Mouse (Mus musculus) limb, embryonic 10.5 days (tissue): ENCODE data around the gene Glb1l3. TPM values are rescaled to one million over a fixed set of nuclear protein-coding genes. Genes with fewer than 3 reads are reported as not detected.
"Not testable (repeated sequence)": the region's sequence is repeated elsewhere in the genome, so short reads cannot be mapped to it uniquely, and the experiment has no call there.

ENCODE experiments used
- DNase-seq: peaks from one replicate; pipeline ENCODE4 v3.0.0-alpha.2; 2017; ENCODE audit warnings: low spot score
- H3K27ac ChIP-seq: fragments of 300-500 bp; sonication (generic); 2 replicates; pipeline ENCODE4 v1.5.1; 2016; ENCODE audit warnings: mild to moderate bottlenecking
- H3K27me3 ChIP-seq: fragments of 300-500 bp; sonication (generic); 2 replicates; pipeline ENCODE4 v1.6.1; 2016; ENCODE audit warnings: low read depth, mild to moderate bottlenecking; ENCODE audit not compliant: poor library complexity, severe bottlenecking
- H3K36me3 ChIP-seq: fragments of 300-500 bp; sonication (generic); 2 replicates; pipeline ENCODE4 v1.6.1; 2016; ENCODE audit warnings: mild to moderate bottlenecking, moderate library complexity
- H3K4me1 ChIP-seq: fragments of 300-500 bp; sonication (generic); 2 replicates; pipeline ENCODE4 v1.6.1; 2016
- H3K4me3 ChIP-seq: fragments of 300-500 bp; sonication (generic); 2 replicates; pipeline ENCODE4 v1.5.1; 2016; ENCODE audit warnings: mild to moderate bottlenecking, moderate library complexity
- H3K9me3 ChIP-seq: fragments of 300-500 bp; sonication (generic); replicated peaks from 2 replicates; pipeline ENCODE4 v1.6.1; 2016; ENCODE audit warnings: mild to moderate bottlenecking
- WGBS: fragments of 180-500 bp; shearing (Covaris S2); methylation state at CpG from one replicate; pipeline ENCODE4 v1.1.7; 2016; 5-methylcytosine and 5-hydroxymethylcytosine counted together
- polyA plus RNA-seq: library from polyadenylated mRNA; unstranded; fragments of >200 nt; fragmentation: Nextera tagmentation; extraction: Ambion mirVana; gene quantifications from 2 replicates; pipeline ENCODE4 v1.2.1, GENCODE M21; 2016

Glb1l3 gene
- polyA plus RNA-seq: not detected in 2 replicates

DNA sequence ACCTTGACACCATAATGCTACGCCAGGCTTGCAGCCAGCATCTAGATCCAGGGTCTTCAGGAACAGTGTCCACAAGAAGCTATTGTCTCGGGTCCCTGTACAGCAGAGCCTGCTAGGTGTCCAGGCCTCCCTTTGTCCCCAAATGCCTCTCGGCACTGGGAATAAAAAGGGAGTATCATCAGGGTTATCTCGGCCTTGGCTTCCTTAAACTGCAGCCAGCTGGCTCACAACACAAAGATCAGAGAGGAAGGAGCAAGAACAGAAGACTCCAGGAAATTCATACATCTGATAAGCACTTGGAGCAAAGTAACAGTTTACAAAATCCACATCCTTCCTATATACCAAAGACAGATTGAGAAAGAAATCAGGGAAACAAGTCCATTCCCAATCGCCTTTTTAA is at the start of gene Glb1l3:
TSS of gene Glb1l3 (minus strand) at position 140 of the 400 bp plus-strand sequence.
- no peak for DNase-seq
- WGBS: 80% methylated on average over 5 of the region's 5 CpGs

DNA sequence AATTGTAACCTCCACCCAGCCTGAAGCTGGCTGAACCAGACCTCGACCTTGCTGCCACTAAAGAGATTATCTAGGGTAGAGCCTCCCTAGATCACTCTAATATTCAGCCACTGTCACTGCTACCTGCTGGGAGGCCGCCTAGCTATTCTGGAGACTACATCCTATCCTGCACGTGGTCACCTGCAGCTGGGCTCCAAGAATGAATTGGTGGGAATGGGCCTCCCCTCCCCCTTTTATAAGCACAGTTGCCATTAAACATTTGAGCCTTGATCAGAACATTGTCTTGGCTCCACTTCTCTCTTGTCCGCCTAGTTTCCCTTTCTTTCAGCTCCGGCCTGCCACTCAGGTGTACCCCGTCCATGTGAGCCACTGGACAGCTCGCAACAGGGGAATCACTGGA is 9.2 kb upstream of the Glb1l3 start:
- H3K4me3 ChIP-seq, H3K9me3 ChIP-seq, H3K36me3 ChIP-seq, DNase-seq, H3K4me1 ChIP-seq, H3K27me3 ChIP-seq, H3K27ac ChIP-seq: not testable (repeated sequence)
- 80% methylated on average over 7 of the region's 7 CpGs for WGBS

More for the DNA sequence above, at the start of gene Glb1l3:
- Histone ChIP-seq H3K4me3 (no peak within 1 kb of the TSS), H3K9me3 (no peaks in the 10 kb centered on the region), H3K4me1 (no peaks in the 10 kb centered on the region), H3K27ac (no peak within 1 kb of the TSS), H3K36me3 (no peaks in the 10 kb centered on the region), H3K27me3 (no peaks in the 10 kb centered on the region)

DNA sequence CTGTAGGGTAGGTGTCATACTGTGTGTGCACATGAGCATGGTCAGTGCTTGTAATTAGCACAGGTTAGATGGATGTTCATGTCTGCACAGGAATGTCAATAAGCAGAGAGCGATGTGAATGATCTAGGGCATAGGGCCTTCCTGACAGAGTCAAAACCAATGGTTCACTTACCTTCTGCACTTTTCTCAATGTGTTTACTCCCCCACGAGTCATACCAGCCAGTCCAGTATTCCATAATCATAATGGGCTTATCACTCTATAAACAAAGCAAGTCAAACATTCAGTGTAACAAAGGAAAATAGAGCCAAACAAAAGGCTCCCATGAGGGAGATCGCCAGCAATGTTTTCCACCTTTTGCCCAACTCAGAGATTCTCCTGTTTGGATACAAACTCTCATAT is 29.6 kb downstream of the Glb1l3 start:
- DNase-seq: no peak
- no peaks in the 10 kb centered on the region for H3K9me3 ChIP-seq
- no peak overlapping the region for H3K27ac ChIP-seq
- H3K4me1 ChIP-seq: no peaks in the 10 kb centered on the region
- no peak overlapping the region for H3K4me3 ChIP-seq
- 86% methylated on average over 3 of the region's 3 CpGs for WGBS
- no peaks in the 10 kb centered on the region for H3K27me3 ChIP-seq
- H3K36me3 ChIP-seq: no peaks in the 10 kb centered on the region

DNA sequence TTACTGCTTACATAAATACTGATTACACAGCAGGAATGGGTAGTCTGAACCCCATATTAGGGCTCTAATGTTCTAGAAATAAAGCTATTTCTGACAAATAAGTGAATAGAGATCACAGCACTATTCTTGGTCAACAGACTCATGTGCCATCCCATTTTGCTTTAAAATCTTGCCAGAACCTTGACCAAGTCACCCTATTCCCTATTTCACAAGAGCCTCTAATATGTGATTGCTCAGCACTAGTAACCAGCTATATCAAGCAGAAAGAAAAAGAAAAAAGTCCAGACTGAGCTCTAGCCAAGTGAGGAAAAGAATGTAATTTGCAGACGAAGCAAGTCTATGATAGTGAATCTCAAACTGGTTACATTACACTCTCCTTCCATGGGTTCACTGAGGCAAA is 40.7 kb downstream of the Glb1l3 start:
- Histone ChIP-seq H3K4me1 (no peaks in the 10 kb centered on the region), H3K27ac (no peak overlapping the region), H3K36me3 (no peaks in the 10 kb centered on the region), H3K9me3 (no peaks in the 10 kb centered on the region), H3K4me3 (no peak overlapping the region), H3K27me3 (no peaks in the 10 kb centered on the region)
- no peak for DNase-seq
- 92% methylated on average over 1 of the region's 1 CpGs for WGBS

DNA sequence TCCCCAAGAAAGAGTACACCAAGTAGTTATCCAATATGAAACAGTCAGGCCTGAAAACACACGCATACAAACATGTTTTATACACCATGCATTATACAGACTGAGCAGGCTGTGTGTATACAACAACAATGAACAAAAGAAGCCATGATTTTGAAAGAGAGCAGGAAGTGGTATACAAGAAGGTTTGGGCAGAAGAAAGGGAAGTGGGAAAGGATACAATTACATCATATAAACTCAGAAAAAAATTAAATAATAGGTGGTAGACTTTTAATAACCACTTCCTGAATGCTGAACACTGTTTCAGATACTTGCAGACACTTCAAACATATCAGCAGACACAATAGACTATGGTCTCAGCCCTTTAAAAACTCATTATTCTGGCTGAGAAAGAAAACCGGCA is 52.0 kb downstream of the Glb1l3 start:
- Histone ChIP-seq H3K4me3 (no peak overlapping the region), H3K9me3 (no peaks in the 10 kb centered on the region), H3K4me1 (peaks cover 7% of the 10 kb centered on the region), H3K27ac (no peak overlapping the region), H3K36me3 (no peaks in the 10 kb centered on the region), H3K27me3 (no peaks in the 10 kb centered on the region)
- no peak for DNase-seq
- 90% methylated on average over 2 of the region's 2 CpGs for WGBS

DNA sequence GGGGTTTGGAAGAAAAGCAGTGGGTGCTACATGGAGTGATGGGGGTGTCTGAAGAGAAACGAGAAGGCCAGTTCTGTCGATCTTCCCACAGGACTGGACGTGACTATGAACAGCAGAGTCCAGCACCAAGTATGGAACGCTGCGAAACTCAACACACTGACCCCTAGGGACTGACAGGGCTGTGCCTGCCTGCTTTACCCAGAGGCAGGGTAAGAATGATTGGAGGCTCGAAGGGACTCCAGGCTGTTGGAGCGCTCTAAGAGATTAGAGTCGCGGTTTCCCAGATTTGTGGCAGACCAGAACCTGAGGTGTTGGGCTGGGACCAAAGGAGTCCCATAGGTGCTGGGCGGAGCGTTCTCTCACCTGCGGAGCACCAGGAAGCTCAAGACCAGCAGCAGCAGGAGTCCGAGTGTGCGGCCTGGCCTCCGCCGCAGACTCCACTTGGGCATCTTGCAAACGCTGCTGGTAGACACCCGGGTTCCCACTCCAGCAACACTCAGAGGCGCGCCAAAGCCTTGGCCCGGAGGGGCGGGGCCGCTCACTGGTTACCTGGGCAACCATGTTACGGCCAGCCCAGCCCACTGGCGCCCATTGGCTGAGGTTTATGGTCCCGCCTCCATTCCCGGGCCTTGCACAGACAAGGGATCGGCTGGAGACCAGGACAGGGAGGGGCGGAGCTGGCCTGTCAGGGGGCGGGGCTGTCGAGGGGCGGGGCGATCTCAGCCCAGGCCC is 54.6 kb downstream of the Glb1l3 start, which contains the start of gene Glb1l2:
TSS of gene Glb1l2 (minus strand) at position 534 of the 732 bp plus-strand sequence.
- WGBS: 2% methylated on average over 33 of the region's 33 CpGs
- H3K27me3 ChIP-seq: no peaks in the 10 kb centered on the region
- no peaks in the 10 kb centered on the region for H3K9me3 ChIP-seq
- peak within 1 kb of the TSS; percentile 57 for H3K4me3 ChIP-seq
- DNase-seq: peak; percentile 96
- peaks cover 7% of the 10 kb centered on the region for H3K4me1 ChIP-seq
- H3K36me3 ChIP-seq: no peaks in the 10 kb centered on the region
- H3K27ac ChIP-seq: peak within 1 kb of the TSS; percentile 85

DNA sequence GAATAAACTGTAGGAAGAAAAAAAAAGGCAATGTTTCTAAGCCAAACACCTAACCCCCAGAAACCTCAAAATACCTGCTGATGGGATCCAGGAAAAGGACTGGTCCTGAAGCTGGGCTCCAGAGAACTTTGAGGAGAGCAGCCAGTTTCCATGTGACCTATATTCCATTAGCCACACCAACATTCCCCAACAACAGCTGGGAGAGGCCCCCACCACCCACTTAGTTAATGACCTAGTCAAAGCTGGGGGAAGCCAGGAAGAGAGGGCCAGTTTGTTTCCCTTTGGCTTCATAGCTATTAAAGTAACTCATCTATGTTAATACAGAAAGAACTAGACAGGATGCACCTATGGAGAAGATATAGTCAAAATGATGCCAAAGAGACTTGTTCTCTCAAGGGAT is 56.4 kb downstream of the Glb1l3 start:
- no peaks in the 10 kb centered on the region for H3K27me3 ChIP-seq
- H3K9me3 ChIP-seq: no peaks in the 10 kb centered on the region
- no peak overlapping the region for H3K27ac ChIP-seq
- H3K4me1 ChIP-seq: peaks cover 7% of the 10 kb centered on the region
- H3K36me3 ChIP-seq: no peaks in the 10 kb centered on the region
- DNase-seq: no peak
- H3K4me3 ChIP-seq: no peak overlapping the region

DNA sequence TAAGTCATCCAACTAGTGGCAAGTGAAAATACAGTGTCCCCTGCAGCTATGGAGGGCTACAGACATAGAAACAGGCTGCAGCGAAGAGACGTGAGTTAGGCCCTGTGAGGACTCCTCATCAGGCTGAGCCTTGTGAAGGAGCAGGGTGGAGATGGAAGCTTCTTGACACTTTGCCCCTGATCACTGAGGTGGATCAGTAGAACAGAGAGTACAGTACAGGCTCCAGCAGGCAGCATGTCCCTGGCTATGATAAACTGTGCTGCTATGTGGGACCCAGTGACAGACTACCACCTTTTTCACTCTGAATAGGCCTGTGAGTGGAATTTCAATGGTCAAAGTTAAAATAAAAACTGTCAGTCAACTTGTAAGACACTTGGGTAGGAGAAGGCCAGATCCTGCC is 60.3 kb downstream of the Glb1l3 start:
- no peaks in the 10 kb centered on the region for H3K36me3 ChIP-seq
- no peaks in the 10 kb centered on the region for H3K4me1 ChIP-seq
- H3K27me3 ChIP-seq: no peaks in the 10 kb centered on the region
- H3K27ac ChIP-seq: no peak overlapping the region
- no peak overlapping the region for H3K4me3 ChIP-seq
- 89% methylated on average over 2 of the region's 2 CpGs for WGBS
- no peaks in the 10 kb centered on the region for H3K9me3 ChIP-seq
- DNase-seq: no peak

DNA sequence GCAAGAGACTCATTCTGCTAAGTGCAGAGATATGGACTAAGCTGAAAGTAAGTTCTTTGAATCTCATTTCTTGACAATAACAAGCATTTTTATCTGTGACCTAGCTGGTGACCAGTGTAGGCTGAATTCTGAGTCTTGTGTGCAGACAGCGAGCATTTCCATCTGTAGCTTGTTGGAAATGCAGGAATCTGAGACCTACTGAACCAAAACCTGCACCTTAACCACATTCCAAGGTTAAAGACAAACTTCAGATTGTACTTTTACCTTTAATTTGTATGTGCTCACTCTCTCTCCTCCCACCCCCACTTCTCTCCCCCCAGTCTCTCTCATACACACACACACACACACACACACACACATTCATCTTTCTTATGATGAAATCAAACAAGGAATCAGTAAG is 62.0 kb downstream of the Glb1l3 start:
- Histone ChIP-seq H3K4me3 (no peak overlapping the region), H3K27ac (no peak overlapping the region), H3K27me3 (no peaks in the 10 kb centered on the region), H3K36me3 (no peaks in the 10 kb centered on the region), H3K9me3 (no peaks in the 10 kb centered on the region), H3K4me1 (no peaks in the 10 kb centered on the region)
- 89% methylated on average over 1 of the region's 1 CpGs for WGBS
- no peak for DNase-seq

DNA sequence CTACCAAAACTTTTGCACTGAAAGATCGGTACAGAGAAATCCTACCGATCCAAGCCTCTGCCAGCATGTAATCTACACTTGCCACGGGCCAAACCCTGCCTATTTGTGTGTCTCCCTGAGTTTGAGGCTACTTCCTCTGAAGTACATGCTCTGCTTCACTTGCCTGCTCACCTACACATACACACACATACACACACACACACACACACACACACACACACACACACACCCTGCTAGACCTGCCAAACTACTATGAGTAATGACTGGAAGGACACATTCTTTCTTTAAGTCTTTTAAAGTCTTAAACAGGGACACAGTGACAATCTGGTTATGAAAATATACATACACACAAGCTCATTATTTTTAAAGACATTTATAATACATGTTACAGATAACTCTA is 62.5 kb downstream of the Glb1l3 start:
- no peak for DNase-seq
- WGBS: 96% methylated on average over 3 of the region's 3 CpGs
- Histone ChIP-seq H3K27me3 (no peaks in the 10 kb centered on the region), H3K9me3 (no peaks in the 10 kb centered on the region), H3K27ac (no peak overlapping the region), H3K4me1 (no peaks in the 10 kb centered on the region), H3K36me3 (no peaks in the 10 kb centered on the region), H3K4me3 (no peak overlapping the region)

DNA sequence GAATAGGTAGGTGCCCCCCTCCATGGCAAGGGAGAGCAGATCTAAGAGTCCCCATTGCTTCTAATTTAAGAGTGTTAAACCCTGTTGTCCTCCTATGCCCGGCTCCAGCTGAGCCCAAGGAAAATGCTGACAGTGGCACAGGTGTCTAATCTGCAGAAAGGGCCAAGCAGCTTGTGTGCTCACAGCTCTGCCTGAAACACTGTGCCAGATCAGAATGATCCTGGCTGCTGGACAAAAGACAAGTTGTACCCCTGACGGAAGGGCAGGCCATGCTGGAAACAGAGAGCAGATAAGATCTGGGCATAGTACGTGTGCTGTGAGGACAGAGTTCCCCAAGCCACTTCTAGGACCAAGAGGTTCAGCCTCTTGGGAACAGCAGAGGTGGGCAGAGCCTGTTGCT is 67.9 kb downstream of the Glb1l3 start:
- Histone ChIP-seq H3K27me3 (no peaks in the 10 kb centered on the region), H3K27ac (no peak overlapping the region), H3K36me3 (no peaks in the 10 kb centered on the region), H3K9me3 (no peaks in the 10 kb centered on the region), H3K4me3 (no peak overlapping the region), H3K4me1 (no peaks in the 10 kb centered on the region)
- 85% methylated on average over 3 of the region's 3 CpGs for WGBS
- no peak for DNase-seq

DNA sequence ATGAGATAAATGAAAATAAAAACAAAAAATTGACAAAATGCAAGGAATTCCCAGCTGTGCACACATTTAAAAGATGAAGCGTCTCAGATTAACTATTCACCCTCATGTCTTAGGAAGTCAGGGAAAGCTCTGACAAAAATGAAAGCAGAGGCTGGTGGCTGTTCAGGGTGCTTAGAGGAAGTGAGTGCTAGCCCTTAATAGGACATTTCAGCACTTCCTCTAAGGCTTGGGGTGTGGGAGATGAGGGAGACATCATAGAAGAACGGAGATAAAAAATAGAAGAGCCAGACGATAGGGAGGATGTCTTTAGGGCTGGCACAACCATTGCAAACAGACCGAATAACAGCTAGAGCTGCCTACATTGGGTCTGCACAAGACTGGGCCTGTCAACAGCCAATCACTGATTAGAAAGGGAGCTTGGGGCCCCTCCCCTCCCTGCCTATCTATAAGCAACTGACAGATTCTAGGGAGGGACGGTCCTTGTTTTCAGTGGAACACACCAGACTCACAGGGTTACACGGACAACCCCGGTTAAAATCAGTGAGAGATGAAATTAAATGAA is 77.2 kb downstream of the Glb1l3 start:
- DNase-seq: no peak
- no peak overlapping the region for H3K4me3 ChIP-seq

DNA sequence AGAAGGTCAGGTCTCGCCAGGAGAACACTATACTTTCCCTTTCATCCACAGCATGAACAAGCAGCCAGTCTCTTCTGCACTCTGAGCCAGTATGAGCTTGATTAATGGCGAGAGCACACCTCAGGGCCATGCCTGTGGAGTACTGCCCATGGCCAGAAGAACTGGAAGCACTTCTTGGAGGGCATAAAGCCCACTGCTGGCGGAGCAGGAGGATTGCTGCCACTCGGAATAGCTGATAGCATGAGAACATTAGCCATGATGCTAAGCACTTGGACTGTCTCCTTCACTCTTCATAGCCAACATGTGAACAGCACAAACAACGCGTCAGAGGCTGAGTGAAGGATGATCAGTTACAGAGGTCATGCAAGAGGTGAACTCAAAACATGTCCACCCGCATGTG is 82.3 kb downstream of the Glb1l3 start:
- Histone ChIP-seq H3K4me3 (no peak overlapping the region), H3K36me3 (no peaks in the 10 kb centered on the region), H3K27me3 (no peaks in the 10 kb centered on the region), H3K9me3 (no peaks in the 10 kb centered on the region), H3K27ac (no peak overlapping the region), H3K4me1 (no peaks in the 10 kb centered on the region)
- no peak for DNase-seq
- 88% methylated on average over 7 of the region's 7 CpGs for WGBS

More for the DNA sequence above, 77.2 kb downstream of the Glb1l3 start:
- Histone ChIP-seq H3K27me3 (no peaks in the 10 kb centered on the region), H3K36me3 (no peaks in the 10 kb centered on the region), H3K4me1 (no peaks in the 10 kb centered on the region), H3K9me3 (no peaks in the 10 kb centered on the region), H3K27ac (no peak overlapping the region)
- WGBS: 67% methylated on average over 7 of the region's 7 CpGs
